Mouse (Mus musculus) left cerebral cortex, adult 9 months (tissue): Measurements from ENCODE around the gene Fam196b.

Experiments used
- DNase-seq, 2 experiments: peaks; one replicate each; pipeline ENCODE4 v3.0.0; 2022; ENCODE audit warnings: low spot score in 2 of 2

Gene Fam196b

DNA sequence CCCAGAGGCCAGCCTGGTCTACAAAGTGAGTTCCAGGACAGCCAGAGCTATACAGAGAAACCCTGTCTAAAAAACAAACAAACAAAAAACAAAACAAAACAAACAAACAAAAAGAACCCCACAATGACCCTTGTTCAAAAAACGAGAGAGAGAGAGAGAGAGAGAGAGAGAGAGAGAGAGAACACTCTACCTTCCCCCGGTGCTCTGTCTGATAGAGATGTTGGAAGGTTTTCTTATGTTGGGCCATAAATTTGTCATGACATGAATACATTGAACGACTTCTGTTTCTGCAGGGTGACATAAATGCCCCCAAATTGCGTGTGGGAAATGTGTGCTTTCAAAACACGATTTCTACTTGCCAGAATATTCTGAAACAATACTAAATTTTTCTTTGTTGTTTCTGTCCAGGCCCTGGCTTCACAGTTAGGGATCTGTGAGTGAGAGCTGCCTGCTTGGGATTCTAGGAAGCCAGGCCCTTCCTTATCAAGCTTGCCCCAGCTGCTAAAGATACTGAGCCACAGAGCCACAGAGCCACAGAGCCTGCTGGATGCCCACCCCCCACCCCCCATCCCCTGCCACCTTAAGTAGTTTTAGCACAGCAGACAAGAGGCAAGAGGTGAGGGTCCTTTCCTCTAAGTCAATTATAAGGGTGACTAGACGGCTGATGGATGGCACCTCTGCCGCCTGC, 17.9 kb downstream of the Fam196b start:
- no peak for DNase-seq

DNA sequence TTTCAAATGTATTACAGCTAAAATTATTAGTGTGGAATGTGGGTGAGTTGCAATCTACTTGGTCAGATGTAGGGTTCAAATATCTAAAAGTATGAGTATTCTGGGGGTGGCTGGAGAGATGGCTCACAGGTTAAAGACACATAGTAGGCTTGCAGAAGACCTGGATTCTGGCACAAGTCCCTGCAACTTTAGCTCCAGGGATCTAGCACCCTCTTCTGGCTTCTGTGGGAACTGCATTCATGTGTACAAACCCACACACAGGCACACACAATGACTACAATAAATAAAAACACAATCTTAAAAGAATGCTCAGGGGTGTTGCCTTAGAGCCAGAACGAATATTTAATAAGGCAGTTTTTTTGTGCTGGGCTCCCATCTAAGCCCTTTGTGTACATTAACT, 23.3 kb downstream of the Fam196b start:
- DNase-seq, result no peak

DNA sequence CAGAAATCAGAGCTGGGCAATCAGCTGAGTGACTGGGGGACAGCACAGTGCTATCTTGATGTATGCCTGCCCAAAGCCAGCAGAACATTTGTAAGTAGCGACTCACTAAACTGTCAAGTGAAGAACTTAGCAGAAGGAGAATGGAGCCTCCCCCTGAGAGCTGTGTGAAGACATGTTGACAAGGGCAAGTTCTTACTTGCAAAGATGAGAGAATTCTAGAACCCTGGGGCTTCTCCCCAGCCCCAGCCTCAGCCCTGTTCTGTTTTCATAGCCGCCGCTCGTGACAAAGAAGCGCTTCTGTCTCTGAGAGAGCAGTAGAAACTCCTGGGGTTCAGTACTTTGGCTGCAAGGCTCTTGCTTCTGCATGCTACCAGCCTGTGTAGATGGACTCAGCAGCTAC, 25.1 kb downstream of the Fam196b start:
- no peak for DNase-seq

DNA sequence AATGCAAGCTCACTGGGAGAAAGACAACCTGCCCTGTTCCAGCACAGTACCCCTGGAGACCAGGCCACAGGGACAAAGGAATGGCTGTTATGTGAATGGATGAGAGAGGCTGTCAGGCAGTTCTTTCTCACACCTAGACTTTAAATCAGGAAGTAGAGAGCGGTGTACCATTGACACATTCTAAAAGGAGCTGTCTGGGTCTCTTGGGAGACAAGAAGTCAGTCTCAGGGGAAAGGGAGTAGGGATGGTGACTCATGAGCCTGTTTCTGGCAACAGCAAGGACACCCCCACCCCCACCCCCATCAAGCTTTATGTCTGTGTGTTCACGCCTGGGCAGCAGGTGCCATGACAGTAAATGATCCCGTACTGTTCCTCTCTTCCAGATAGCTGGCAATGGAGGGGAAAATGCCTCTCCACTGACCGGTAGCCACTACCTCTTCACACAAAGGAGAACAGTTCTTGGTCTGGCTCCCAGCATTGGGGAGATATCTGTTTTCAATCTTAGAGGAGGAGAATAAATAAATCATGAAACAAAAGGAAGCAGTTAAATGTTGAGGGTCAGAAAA, 29.2 kb downstream of the Fam196b start:
- no peak for DNase-seq

DNA sequence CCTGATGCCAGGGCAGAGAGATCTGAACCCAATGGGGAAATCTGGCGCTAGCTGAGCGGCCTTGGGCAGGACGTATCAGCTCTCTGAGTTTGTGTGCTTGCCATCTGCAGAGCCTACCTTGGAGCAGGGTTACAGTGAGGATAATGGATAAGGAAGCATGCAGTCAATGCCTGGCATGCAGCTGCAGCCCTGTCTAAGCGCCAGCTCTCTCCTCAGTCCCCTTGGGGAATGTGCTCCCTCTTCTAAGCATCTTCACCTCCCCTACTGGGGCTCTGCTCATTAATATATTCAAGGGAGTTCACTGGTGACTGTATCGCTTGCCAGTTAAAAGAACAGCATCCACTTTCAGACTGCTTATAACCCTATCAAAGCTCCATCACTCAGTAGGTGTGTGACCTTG, 29.7 kb downstream of the Fam196b start:
- DNase-seq, result no peak

DNA sequence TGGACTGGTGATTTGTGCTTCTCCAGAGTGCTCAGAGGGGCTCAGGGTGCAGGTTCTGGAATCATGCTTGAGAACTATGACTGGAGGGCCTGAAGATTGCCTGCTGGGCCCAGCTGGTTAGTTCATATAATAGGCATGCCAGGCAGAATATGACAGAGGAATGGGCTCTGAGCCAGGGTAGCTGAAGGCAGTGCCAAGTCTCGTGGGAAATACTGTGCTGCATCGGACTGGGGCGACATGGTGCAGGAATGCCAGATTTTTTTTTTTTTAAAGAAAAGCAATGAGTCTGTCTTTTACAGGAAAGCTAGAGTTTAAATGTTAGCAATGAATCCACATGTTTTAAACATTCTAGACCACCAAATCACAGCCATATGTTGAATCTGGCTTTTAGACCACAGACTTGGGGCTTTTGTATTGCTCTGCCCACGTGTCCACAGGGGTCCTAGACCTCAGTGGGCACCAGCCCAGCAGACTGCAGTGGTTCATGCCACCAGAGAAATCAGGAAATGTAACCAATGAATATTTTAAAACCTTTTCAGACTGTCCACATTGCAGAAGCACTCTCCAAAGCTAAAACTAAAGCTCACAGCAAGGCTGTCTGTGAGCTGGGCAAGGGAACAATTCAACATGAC, 33.8 kb downstream of the Fam196b start:
- peak; percentile 11 to 46 for DNase-seq

DNA sequence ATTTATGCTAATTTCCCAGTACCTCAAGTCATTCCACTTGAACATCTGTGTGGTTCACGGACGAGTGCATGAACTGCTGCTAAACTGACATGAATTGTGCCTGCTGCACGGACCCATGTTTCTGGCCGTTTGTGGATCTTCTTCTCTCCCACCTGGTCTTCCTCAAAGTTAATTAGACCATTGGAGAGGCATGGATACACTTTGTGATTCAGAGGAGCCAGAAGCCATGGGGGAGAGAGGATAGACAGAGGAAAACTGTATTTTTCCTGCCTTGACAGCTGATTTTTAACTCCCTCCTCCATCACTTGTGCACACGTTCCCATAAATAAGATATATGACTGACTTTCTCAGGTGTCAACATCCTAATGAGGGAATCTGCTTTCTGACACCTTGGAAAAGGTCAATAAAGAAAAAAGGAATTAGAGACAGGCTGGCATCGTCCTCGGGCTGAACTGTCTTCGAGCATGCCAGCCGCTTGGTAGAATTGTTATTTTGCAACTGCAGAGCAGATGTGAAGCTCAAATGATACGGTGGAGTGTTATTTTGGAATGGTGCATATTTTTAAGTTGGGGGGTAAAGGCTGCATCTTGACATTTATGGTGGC, 34.9 kb downstream of the Fam196b start:
- no peak for DNase-seq

DNA sequence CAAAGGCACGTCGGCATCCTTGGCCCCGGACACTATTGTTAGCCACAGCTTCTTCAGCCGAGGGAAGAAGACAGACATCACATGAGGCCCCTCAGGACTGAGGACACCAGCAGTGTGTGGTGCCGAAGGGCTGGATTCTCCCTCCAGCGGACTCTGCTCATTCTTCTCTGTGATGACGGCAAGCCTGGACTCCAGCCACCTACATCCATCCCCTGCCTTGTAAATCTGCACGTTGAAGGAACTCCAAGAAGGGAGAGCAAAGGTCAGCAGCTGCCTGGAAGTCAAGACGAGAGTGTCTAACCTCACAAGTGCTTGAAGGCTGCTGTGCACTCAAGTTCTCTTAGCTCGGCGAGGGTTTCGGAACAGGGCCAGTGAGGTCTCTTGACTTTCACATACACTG, 40.8 kb downstream of the Fam196b start:
- no peak for DNase-seq

DNA sequence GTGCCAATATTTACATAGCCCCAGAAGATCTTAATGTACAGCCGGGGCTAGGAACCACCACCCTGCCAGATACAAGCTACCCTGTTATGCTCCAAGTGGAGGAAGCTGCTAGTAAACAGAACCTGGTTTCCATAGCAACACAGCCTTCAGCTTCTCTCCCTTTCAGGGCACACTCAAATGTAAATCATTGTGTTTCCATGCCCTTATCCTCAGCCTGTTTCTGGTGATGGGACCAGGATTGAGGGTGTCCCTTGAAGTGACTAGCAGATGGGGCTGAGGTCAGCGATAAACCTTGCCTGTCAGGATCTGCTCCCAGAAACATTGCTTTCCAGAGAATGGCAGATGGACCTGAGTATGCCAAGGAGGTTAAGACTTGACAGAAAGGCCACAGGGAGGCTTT, 41.5 kb downstream of the Fam196b start:
- peak in 1 of 2 experiments; percentile 4 for DNase-seq

DNA sequence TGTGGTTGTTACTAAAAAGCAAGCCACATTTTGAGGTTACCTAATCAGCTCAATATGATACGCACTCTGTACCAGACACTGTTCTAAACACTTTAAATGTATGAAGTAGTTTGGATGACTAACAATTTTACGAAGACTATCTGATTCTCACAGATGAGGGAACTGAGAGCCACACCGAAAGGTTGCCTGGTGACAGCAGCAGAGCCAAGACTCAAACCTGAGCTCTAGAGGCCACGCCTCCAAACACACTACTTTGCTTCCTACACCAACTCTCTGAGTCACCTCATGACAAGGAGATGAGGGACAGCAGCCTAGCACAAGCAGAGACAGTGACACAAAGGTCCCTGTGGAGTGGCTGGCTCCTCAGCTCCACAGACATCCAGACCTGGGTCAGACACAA, 57.6 kb downstream of the Fam196b start:
- DNase-seq, result no peak

DNA sequence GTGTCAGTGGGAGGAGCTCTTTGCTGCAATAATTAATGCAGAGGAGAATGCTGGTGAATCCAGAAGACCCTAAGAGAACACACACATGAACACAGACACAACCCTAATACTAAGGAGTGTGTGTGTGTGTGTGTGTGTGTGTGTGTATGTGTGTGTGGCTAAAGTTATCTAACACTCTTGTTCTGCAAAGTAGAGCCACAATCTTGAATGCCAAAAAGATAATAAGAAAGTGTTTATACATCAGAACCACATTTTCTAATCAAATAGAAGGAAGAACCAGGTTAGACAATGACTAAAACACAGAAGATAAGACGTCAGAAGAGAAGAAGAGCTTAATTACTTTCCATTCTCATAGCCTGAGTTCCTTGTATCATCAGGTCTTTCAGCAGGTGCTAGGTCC, 60.9 kb downstream of the Fam196b start:
- DNase-seq, result no peak

DNA sequence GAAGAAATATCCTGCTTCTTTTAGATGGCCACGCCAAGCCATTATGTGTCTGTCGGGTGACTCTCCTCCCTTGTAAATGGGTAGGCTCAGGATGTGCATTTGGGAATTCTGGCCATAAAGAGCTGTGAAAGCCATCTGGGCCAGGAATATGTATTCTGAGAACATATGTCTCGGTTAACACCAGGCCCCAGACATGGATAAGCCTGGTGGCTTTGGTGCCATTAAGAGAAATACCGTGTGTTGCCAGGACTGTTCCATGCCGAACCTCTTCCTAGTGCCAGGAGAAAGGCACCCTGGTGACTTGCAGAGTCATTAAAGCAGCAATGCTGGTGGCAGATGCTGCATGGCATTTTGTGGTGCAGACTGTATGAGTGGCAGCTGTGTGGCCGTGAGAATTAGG, 63.0 kb downstream of the Fam196b start:
- no peak for DNase-seq

DNA sequence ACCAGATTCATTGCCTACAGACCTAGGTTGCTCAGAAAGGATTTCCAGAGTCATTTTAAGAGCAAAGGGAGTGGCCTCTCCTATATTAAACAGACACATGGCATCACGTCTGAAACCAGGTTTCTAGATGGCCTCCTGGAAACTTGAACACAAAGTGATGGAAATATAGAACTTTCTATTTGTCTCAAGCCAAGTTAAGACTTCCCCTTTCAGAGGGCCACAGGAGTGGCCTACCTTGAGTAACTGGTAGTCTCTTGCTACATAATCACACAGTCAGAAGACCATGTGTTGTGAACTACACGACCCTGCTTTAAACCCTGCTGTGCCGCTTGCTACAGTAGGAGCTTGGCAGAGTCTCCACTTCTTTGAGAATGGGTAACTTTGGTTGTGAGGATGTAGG, 68.9 kb downstream of the Fam196b start:
- DNase-seq, result no peak

DNA sequence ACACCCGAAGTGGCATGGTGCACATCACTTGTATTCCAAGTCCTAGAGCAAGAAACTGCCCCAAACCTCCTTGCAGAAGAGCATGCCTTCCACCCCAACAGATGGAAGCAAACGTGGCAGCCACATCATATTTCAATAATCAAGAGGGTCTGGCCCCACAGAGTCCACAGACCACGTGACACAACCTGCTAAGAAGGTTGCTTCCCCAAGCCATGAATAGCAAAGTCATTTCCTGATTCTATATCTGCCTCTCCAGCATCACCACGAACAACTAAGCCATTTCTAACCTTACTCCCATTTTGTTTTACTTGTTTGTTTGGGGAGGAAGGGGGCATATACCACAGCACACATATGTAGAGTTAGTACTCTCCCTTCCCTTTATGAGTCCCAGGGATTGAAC, 69.6 kb downstream of the Fam196b start:
- DNase-seq, result no peak

DNA sequence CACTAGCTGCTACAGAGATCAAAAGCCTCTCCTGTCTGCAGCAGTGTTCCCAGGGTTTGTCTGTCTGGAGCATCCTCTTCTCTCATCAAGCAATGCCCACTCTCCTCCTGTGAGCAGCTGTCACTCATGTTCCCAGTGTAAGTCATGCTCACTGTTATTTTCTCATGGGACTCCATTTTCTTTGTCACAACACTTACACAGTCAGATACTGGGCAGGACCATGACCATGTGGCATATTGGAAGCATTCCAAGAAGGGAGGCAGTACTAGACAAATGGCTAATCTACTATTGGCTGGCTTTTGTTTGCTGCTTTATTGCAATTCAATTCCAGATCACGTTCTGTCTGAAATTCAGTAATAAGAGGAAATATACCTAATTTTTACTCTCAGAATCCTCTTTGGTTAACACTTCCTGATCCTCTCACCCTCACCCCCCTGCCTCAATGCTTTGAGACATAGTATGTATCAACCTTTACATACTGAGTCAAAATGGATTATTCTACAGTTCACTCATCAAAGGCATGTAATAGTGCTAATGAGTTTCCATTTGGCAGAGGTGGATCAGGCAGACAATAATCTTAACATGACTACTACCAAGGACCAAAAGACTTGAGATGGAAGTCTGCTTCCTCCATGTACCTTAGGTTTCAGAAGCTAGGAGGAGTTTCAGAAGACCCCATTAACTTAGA, 70.5 kb downstream of the Fam196b start:
- no peak for DNase-seq

DNA sequence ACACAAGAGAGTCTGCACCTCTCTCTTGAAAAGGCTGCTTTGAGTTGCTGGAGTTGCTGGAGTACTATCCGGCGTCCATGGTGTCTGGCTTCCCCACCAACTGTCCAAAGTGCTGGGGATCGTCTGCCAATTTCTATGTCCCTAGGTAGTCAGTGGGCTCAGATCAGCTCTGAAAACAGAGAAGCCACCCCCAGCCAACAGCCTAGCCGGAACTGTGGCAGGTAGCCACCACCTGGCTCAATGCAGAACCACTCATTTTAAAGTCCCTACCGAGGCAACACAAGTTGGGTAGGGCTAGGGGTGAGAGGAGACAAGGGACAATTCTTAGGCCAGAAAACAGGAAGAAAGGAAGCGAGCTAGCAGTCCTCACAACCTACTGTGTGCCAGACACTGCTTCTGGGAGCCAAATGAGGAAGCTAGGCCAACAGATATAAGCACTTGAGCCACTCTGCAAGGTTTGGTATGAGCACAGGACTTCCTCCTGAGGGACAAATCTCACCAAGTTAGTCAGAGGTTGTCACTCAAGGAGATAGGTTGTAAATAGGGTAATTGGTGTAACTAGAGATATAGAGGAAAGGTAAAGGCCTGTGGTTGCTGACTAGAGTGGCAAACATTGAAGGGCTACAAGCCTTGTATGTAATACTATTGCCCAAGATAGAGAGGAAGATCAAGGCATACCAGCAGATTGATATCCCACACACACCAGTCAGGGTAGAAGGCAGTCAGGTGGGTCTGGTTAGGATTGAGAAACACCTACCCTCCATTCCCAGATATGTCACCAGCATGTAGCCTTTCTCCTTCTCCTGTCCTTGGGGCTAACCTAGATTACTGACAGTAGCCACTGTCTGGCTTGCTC, 74.9 kb downstream of the Fam196b start:
- DNase-seq, result no peak

DNA sequence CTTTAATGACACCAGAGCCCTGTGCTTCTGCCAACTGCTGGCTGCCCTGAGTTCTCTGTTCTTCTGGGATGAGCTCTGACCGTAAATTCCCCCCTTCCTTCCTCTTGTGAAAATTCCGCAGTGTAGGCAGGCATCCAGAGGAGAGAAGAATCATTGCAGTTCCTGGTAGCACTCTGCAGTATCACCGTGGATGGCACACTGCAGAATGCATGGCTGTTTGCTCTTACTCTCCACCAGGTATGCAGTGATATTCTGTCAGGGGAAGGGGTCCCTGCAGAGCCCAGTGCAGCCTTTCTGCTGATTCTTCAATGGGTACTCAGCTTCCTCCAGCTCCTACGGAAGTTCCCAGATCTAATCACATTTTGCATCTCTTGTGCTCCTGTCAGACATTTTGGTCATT, 77.5 kb downstream of the Fam196b start:
- no peak for DNase-seq

DNA sequence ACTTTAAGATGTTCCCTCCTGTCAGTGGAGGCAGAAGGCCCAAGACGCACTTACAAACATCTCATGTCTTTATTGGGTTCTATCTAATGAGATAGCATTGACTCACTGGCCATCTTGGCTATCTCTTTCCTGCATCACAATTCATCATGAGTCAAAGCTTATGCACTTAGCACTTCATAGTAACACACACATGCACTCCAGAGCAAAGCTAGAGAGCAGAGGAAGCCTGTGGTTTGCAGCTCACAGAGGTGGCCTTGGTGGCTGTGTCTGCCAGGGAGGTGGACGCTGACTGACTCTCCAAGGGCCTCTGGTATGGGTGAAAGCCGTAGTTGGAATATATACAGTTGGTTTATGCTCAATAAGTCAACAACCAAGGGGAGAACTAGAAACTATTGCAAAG, 81.2 kb downstream of the Fam196b start:
- no peak for DNase-seq

DNA sequence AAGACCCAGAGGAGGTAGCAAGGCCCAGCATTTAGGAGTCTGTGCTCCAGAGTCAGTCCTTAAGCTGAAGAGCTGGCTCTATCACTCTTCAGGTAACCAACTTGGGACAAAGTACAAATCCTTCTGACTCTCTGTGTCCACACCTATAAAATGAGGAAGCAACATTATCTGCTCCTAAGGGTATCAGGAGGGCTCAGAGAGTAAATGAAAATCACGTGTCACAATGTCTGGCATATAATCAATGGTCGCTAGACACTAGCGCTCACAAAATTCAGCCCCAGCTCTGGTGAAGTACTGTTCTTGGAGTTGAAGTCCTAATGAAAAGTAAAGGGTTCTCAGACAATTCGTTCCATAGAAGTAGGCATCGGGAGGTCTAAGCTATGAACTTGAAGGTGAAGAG, 83.0 kb downstream of the Fam196b start:
- no peak for DNase-seq

DNA sequence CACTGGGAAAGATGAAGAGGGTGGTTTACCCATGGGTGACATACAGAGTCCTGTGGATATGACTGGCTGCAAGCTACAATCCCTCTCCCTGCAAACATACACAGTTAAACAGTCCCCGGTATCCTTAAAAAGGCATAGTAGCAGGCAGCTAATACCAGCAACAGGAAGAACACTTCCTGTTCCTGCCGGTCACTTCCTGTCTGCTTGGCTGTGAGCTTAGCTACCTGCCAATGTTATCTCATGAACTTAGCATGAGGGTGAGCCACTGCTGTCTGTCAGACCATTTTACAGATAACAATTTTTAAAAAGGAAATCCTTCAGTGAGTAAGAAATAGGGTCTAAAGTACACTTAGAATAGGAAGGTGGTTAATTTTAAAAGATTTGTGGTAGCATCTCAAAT, 83.9 kb downstream of the Fam196b start:
- no peak for DNase-seq

DNA sequence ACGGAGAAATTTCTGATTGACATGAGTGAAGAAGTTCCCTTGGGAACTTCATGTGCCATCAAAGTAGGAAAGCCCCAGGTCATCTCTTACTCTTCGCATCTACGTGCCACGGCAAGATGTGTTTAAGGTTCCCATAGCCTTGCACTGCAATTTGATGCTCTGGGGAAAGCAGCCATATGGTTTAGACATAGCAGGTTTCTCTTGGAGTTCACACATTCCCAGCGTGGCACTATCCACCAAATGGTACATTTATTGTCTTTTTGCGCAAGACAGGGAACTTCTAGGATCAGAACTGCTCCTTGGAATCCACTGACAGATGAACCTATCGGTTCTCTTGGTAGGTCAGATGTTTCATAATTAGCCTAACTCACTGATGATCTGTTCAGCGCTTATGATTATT, 86.7 kb downstream of the Fam196b start:
- DNase-seq, result peak in 1 of 2 experiments; percentile 32

DNA sequence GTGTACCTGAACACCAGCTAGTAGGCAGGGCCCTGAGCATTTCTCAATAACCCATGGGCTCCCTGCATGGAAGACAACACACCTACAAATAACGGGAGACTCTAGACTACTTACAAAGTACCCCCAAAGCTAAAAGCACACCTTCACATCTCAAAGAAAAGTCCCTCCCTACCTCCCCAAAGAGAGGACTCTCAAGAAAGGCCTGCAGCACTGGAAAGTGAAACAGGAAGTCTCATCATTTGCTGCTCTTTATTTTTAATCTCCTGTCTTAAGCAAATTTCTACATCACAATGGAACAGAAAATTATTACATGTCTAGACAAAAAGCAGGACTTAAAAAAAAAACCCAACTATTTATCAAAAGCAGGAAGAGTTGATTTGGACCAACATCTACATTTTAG, 90.7 kb downstream of the Fam196b start:
- no peak for DNase-seq
